Mouse (Mus musculus): ENCODE results near the gene Asic3. TPM values are rescaled to one million over a fixed set of nuclear protein-coding genes. Genes with fewer than 3 reads are reported as not detected.

Gene Asic3
- polyA plus RNA-seq, 1 experiment from 2014 or later, result 0.14 TPM

- Histone ChIP-seq H3K27me3 (replicated peaks; ENCODE audit: control insufficient read depth, insufficient read depth, low read length) (peaks cover 34% of the 10 kb centered on the region), H3K36me3 (ENCODE audit: control insufficient read depth, insufficient read depth) (no peaks in the 10 kb centered on the region), H3K4me3 (replicated peaks; ENCODE audit: low read length) (no peak overlapping the region), H3K4me1 (replicated peaks; ENCODE audit: control insufficient read depth, insufficient read depth, low read length) (peaks cover 33% of the 10 kb centered on the region), H3K4me2 (ENCODE audit: low read length) (no peak overlapping the region), H3K27ac (ENCODE audit: low read length) (no peak overlapping the region), H3K9ac (replicated peaks; ENCODE audit: low read depth, low read length) (no peak overlapping the region), H3K9me3 (ENCODE audit: control insufficient read depth, low read length) (no peaks in the 10 kb centered on the region)
- no peak for ATAC-seq
- WGBS, result 89% methylated on average over 5 of the region's 5 CpGs
These were observed 27.8 kb upstream of the Asic3 start for GRCm38 (mm10) chr5:24385374-24385773.

GRCm38 (mm10) chr5:24385887-24386550, 27.2 kb upstream of the Asic3 start:
- 80% methylated on average over 10 of the region's 10 CpGs for WGBS
- no peak overlapping the region for H3K4me2 ChIP-seq (ENCODE audit: low read length)
- no peaks in the 10 kb centered on the region for H3K36me3 ChIP-seq (ENCODE audit: control insufficient read depth, insufficient read depth)
- H3K4me3 ChIP-seq (replicated peaks; ENCODE audit: low read length), result no peak overlapping the region
- H3K9ac ChIP-seq (replicated peaks; ENCODE audit: low read depth, low read length), result no peak overlapping the region
- H3K27ac ChIP-seq (ENCODE audit: low read length), result no peak overlapping the region
- H3K27me3 ChIP-seq (replicated peaks; ENCODE audit: control insufficient read depth, insufficient read depth, low read length), result peaks cover 36% of the 10 kb centered on the region
- peaks cover 33% of the 10 kb centered on the region for H3K4me1 ChIP-seq (replicated peaks; ENCODE audit: control insufficient read depth, insufficient read depth, low read length)
- H3K9me3 ChIP-seq (ENCODE audit: control insufficient read depth, low read length), result no peaks in the 10 kb centered on the region
- ATAC-seq, result no peak

- H3K9me3 ChIP-seq (ENCODE audit: control insufficient read depth, low read length), result no peaks in the 10 kb centered on the region
- H3K9ac ChIP-seq (replicated peaks; ENCODE audit: low read depth, low read length), result peak overlapping the region; percentile 66
- H3K27ac ChIP-seq (ENCODE audit: low read length), result no peak overlapping the region
- H3K36me3 ChIP-seq (ENCODE audit: control insufficient read depth, insufficient read depth), result no peaks in the 10 kb centered on the region
- peaks cover 36% of the 10 kb centered on the region for H3K27me3 ChIP-seq (replicated peaks; ENCODE audit: control insufficient read depth, insufficient read depth, low read length)
- peak overlapping the region; percentile 52 for H3K4me3 ChIP-seq (replicated peaks; ENCODE audit: low read length)
- H3K4me1 ChIP-seq (replicated peaks; ENCODE audit: control insufficient read depth, insufficient read depth, low read length), result peaks cover 33% of the 10 kb centered on the region
- ATAC-seq, result peak; percentile 73
- WGBS, result under 1% methylated on average over 73 of the region's 73 CpGs
- H3K4me2 ChIP-seq (ENCODE audit: low read length), result peak overlapping the region; percentile 95
These were observed 25.6 kb upstream of the Asic3 start for GRCm38 (mm10) chr5:24387264-24388241.

- Histone ChIP-seq H3K27ac (ENCODE audit: low read length) (no peak overlapping the region), H3K4me2 (ENCODE audit: low read length) (peak overlapping the region; percentile 95)
These were observed 24.8 kb upstream of the Asic3 start for GRCm38 (mm10) chr5:24388246-24388915.

GRCm38 (mm10) chr5:24389011-24389657, 24.1 kb upstream of the Asic3 start:
- Histone ChIP-seq H3K4me1 (replicated peaks; ENCODE audit: control insufficient read depth, insufficient read depth, low read length) (peaks cover 21% of the 10 kb centered on the region), H3K9me3 (ENCODE audit: control insufficient read depth, low read length) (no peaks in the 10 kb centered on the region), H3K27me3 (replicated peaks; ENCODE audit: control insufficient read depth, insufficient read depth, low read length) (peaks cover 36% of the 10 kb centered on the region), H3K4me2 (ENCODE audit: low read length) (no peak overlapping the region), H3K27ac (ENCODE audit: low read length) (no peak overlapping the region), H3K9ac (replicated peaks; ENCODE audit: low read depth, low read length) (no peak overlapping the region), H3K36me3 (ENCODE audit: control insufficient read depth, insufficient read depth) (no peaks in the 10 kb centered on the region), H3K4me3 (replicated peaks; ENCODE audit: low read length) (no peak overlapping the region)
- ATAC-seq, result no peak
- 61% methylated on average over 6 of the region's 7 CpGs for WGBS

More at GRCm38 (mm10) chr5:24388246-24388915, 24.8 kb upstream of the Asic3 start:
- Histone ChIP-seq H3K9me3 (ENCODE audit: control insufficient read depth, low read length) (no peaks in the 10 kb centered on the region), H3K4me1 (replicated peaks; ENCODE audit: control insufficient read depth, insufficient read depth, low read length) (peaks cover 25% of the 10 kb centered on the region), H3K27me3 (replicated peaks; ENCODE audit: control insufficient read depth, insufficient read depth, low read length) (peaks cover 36% of the 10 kb centered on the region), H3K4me3 (replicated peaks; ENCODE audit: low read length) (peak overlapping the region; percentile 52), H3K36me3 (ENCODE audit: control insufficient read depth, insufficient read depth) (no peaks in the 10 kb centered on the region), H3K9ac (replicated peaks; ENCODE audit: low read depth, low read length) (peak overlapping the region; percentile 66)
- no peak for ATAC-seq
- WGBS, result 24% methylated on average over 26 of the region's 26 CpGs

- H3K9me3 ChIP-seq (ENCODE audit: control insufficient read depth, low read length), result no peaks in the 10 kb centered on the region
- H3K4me3 ChIP-seq (replicated peaks; ENCODE audit: low read length), result no peak overlapping the region
- no peak overlapping the region for H3K4me2 ChIP-seq (ENCODE audit: low read length)
- H3K36me3 ChIP-seq (ENCODE audit: control insufficient read depth, insufficient read depth), result no peaks in the 10 kb centered on the region
- peaks cover 16% of the 10 kb centered on the region for H3K4me1 ChIP-seq (replicated peaks; ENCODE audit: control insufficient read depth, insufficient read depth, low read length)
- WGBS, result 85% methylated on average over 4 of the region's 4 CpGs
- H3K27me3 ChIP-seq (replicated peaks; ENCODE audit: control insufficient read depth, insufficient read depth, low read length), result peaks cover 35% of the 10 kb centered on the region
- no peak overlapping the region for H3K27ac ChIP-seq (ENCODE audit: low read length)
- no peak overlapping the region for H3K9ac ChIP-seq (replicated peaks; ENCODE audit: low read depth, low read length)
- ATAC-seq, result no peak
These were observed 23.6 kb upstream of the Asic3 start for GRCm38 (mm10) chr5:24389658-24390020.

GRCm38 (mm10) chr5:24391864-24392263, 21.3 kb upstream of the Asic3 start, which contains the start of gene Atg9b:
Gene Atg9b, minus strand, starts transcription at chr5:24392143.
- ATAC-seq, result no peak
- WGBS, result 81% methylated on average over 7 of the region's 7 CpGs
- H3K4me1 ChIP-seq (replicated peaks; ENCODE audit: control insufficient read depth, insufficient read depth, low read length), result peaks cover 22% of the 10 kb centered on the region
- no peak within 1 kb of the TSS for H3K4me2 ChIP-seq (ENCODE audit: low read length)
- no peak within 1 kb of the TSS for H3K27ac ChIP-seq (ENCODE audit: low read length)
- H3K36me3 ChIP-seq (ENCODE audit: control insufficient read depth, insufficient read depth), result no peaks in the 10 kb centered on the region
- H3K27me3 ChIP-seq (replicated peaks; ENCODE audit: control insufficient read depth, insufficient read depth, low read length), result peaks cover 22% of the 10 kb centered on the region
- H3K9ac ChIP-seq (replicated peaks; ENCODE audit: low read depth, low read length), result no peak within 1 kb of the TSS
- H3K4me3 ChIP-seq (replicated peaks; ENCODE audit: low read length), result no peak within 1 kb of the TSS
- no peaks in the 10 kb centered on the region for H3K9me3 ChIP-seq (ENCODE audit: control insufficient read depth, low read length)

- no peak overlapping the region for H3K27ac ChIP-seq (ENCODE audit: low read length)
- ATAC-seq, result no peak
- H3K9ac ChIP-seq (replicated peaks; ENCODE audit: low read depth, low read length), result no peak overlapping the region
- H3K36me3 ChIP-seq (ENCODE audit: control insufficient read depth, insufficient read depth), result no peaks in the 10 kb centered on the region
- H3K4me1 ChIP-seq (replicated peaks; ENCODE audit: control insufficient read depth, insufficient read depth, low read length), result peaks cover 14% of the 10 kb centered on the region
- 83% methylated on average over 7 of the region's 7 CpGs for WGBS
- H3K4me3 ChIP-seq (replicated peaks; ENCODE audit: low read length), result no peak overlapping the region
- H3K27me3 ChIP-seq (replicated peaks; ENCODE audit: control insufficient read depth, insufficient read depth, low read length), result peaks cover 16% of the 10 kb centered on the region
- no peaks in the 10 kb centered on the region for H3K9me3 ChIP-seq (ENCODE audit: control insufficient read depth, low read length)
- no peak overlapping the region for H3K4me2 ChIP-seq (ENCODE audit: low read length)
These were observed 20.5 kb upstream of the Asic3 start for GRCm38 (mm10) chr5:24392724-24393123.
